Mouse (Mus musculus): ENCODE data around the gene Mif4gd.
A peak's percentile ranks its signal among the peaks of the same experiment; 100 is the strongest.

Mif4gd gene

GRCm38 (mm10) chr11:115564064-115564809 is 48.5 kb downstream of the Mif4gd start, which contains the start of gene Nup85:
Gene Nup85, plus strand, starts transcription at chr11:115564434.
- DNase-seq = peak; percentile 96

GRCm38 (mm10) chr11:115563406-115563805 is 49.4 kb downstream of the Mif4gd start:
- no peak for DNase-seq
